Mouse (Mus musculus) left cerebral cortex, adult 18-20 months (tissue): ENCODE measurements at regions not wholly inside any gene's neighbourhood (a gene's known extent, or its start where the extent isn't known, plus 50 kb on each side); places are given as distances from the start of the nearest gene placed in this dataset.

Source experiments
- DNase-seq, 2 experiments: peaks; one replicate each; pipeline ENCODE4 v3.0.0; 2021 to 2022; ENCODE audit warnings: low spot score in 2 of 2, mixed read lengths in 1 of 2

GRCm38 (mm10) chr9:66646226-66646625 is 53.3 kb upstream of the Usp3 start:
- peak; percentile 92 to 93 for DNase-seq

- DNase-seq: no peak
Measured at GRCm38 (mm10) chr9:66651306-66651705, 58.4 kb upstream of the Usp3 start.

- no peak for DNase-seq
Measured at GRCm38 (mm10) chr9:66657116-66657758, 56.2 kb upstream of the Car12 start.

GRCm38 (mm10) chr9:66658707-66659242 is 54.7 kb upstream of the Car12 start:
- DNase-seq: no peak

- DNase-seq: peak; percentile 21 to 28
Measured at GRCm38 (mm10) chr9:66659781-66660445, 53.6 kb upstream of the Car12 start.

GRCm38 (mm10) chr9:66661596-66661995 is 51.9 kb upstream of the Car12 start:
- peak in 1 of 2 experiments; percentile 26 for DNase-seq

GRCm38 (mm10) chr9:66662443-66662842 is 51.0 kb upstream of the Car12 start:
- DNase-seq: no peak
